Mouse (Mus musculus): ENCODE data around the gene Pacs1. TPM values are rescaled to one million over a fixed set of nuclear protein-coding genes. Genes with fewer than 3 reads are reported as not detected.

Pacs1 gene
- polyA plus RNA-seq, 1 experiment = 58.9 TPM

DNA sequence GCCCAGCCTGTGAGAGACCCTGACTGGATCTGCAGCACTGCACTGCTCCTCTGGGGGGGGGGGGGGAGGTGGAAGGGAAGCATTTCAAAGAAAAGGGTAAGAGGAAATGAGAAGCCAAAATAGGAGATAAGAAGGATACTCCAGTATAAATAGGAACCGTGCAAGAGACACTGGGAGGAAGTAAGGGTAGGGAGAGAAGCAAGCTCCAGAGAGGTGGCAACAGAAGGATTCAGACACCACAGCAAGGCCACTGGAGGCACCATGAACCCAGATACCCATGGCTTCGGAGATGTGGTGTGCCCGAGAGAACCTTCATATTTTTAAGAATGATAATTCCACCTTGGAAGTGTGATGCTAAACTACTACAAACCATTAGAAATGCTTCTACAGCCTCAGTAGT, 74.4 kb downstream of the Pacs1 start:
- Histone ChIP-seq H3K27ac (ENCODE audit: control insufficient read depth, insufficient read depth, low read length) (no peak overlapping the region), H3K36me3 (ENCODE audit: control insufficient read depth, insufficient read depth, low read length) (no peaks in the 10 kb centered on the region), H3K4me1 (replicated peaks; ENCODE audit: control insufficient read depth, insufficient read depth, low read length) (no peaks in the 10 kb centered on the region), H3K4me3 (ENCODE audit: control insufficient read depth, insufficient read depth, low read length) (no peak overlapping the region), H3K27me3 (ENCODE audit: control insufficient read depth, insufficient read depth, low read length) (no peaks in the 10 kb centered on the region)
- TF ChIP-seq CTCF (IDR thresholded peaks at IDR 0.05; ENCODE audit: borderline replicate concordance, control insufficient read depth, extremely low read depth, insufficient read depth, low read length, poor library complexity) (no peak), POLR2A (IDR thresholded peaks at IDR 0.05; ENCODE audit: control insufficient read depth, extremely low read depth, insufficient read depth, low read length, poor library complexity) (no peak)
- no peak for DNase-seq
- WGBS = 64% methylated on average over 3 of the region's 3 CpGs

DNA sequence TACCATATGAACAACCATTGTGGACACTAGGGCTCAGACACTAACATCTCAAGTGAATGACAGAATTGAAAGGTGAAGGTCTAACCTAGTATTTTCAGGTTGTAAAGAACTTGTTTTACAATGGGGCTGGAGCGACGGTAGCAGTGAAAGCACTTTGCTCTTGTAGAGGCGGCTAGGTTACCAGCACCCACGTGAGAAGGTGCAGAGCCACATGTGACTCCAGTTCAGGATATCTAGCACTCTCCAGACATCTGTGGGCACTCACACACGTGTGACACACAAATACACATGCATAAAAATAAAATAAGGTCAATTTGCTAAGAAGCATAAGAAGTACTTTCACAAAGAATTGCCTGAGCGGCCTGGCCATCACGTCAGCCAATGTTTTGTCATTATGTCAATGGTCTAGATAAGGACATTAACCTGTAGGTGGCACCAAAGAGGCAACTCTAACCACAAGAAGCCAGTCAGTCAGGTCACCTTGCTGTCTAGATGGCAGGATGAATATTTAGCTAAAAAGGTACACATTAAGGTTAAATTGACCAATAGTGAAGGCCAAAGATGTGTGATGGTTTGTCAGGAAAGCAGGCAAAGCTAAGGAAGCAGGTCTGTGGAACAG, 77.4 kb downstream of the Pacs1 start:
- H3K27ac ChIP-seq (ENCODE audit: control insufficient read depth, insufficient read depth, low read length) = no peak overlapping the region
- no peaks in the 10 kb centered on the region for H3K27me3 ChIP-seq (ENCODE audit: control insufficient read depth, insufficient read depth, low read length)
- DNase-seq = peak; percentile 49
- H3K4me1 ChIP-seq (replicated peaks; ENCODE audit: control insufficient read depth, insufficient read depth, low read length) = no peaks in the 10 kb centered on the region
- no peak overlapping the region for H3K4me3 ChIP-seq (ENCODE audit: control insufficient read depth, insufficient read depth, low read length)
- H3K36me3 ChIP-seq (ENCODE audit: control insufficient read depth, insufficient read depth, low read length) = no peaks in the 10 kb centered on the region
- no peak for TF ChIP-seq CTCF (IDR thresholded peaks at IDR 0.05; ENCODE audit: borderline replicate concordance, control insufficient read depth, extremely low read depth, insufficient read depth, low read length, poor library complexity)
- no peak for TF ChIP-seq POLR2A (IDR thresholded peaks at IDR 0.05; ENCODE audit: control insufficient read depth, extremely low read depth, insufficient read depth, low read length, poor library complexity)
- WGBS = 68% methylated on average over 7 of the region's 7 CpGs

DNA sequence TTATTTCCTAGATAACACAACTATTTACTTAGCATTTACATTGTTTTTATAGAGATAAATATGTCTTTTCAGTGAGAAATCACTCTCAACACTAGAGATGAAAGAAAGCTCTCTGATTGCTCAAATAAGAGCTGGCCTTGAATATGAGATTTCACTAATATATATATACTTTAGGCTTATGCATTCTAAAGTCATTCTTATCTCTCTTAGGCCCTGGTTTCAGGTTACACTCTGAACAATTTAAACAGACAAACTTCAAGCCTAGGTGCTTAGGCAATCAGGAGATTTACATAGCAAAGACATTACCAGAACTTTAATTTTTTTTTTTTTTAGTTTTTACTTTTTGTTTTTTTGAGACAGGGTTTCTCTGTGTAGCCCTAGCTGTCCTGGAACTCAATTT, 80.5 kb downstream of the Pacs1 start:
- H3K4me1 ChIP-seq (replicated peaks; ENCODE audit: control insufficient read depth, insufficient read depth, low read length) = no peaks in the 10 kb centered on the region
- no peaks in the 10 kb centered on the region for H3K36me3 ChIP-seq (ENCODE audit: control insufficient read depth, insufficient read depth, low read length)
- no peak for DNase-seq
- H3K4me3 ChIP-seq (ENCODE audit: control insufficient read depth, insufficient read depth, low read length) = no peak overlapping the region
- H3K27ac ChIP-seq (ENCODE audit: control insufficient read depth, insufficient read depth, low read length) = no peak overlapping the region
- no peaks in the 10 kb centered on the region for H3K27me3 ChIP-seq (ENCODE audit: control insufficient read depth, insufficient read depth, low read length)
- TF ChIP-seq CTCF (IDR thresholded peaks at IDR 0.05; ENCODE audit: borderline replicate concordance, control insufficient read depth, extremely low read depth, insufficient read depth, low read length, poor library complexity) (no peak), POLR2A (IDR thresholded peaks at IDR 0.05; ENCODE audit: control insufficient read depth, extremely low read depth, insufficient read depth, low read length, poor library complexity) (no peak)

DNA sequence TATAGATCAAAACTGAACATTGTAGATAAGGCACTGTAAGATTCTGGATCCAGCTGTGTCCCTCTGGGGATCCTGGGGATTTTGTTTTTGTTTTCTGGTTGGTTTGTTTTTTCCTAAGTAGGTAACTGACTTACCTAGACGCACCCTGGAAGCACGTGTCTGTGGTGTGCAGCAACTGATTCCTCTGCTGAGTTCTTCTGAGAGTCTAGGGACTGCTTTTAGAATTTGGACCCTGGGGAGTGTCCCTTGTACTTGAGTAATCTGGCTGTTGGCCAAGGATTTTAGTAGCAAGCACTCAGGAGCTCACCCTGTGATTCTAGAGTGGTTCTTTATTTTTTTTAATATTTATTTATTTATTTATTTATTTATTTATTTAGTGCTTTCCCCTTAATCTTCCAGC, 85.5 kb downstream of the Pacs1 start:
- Histone ChIP-seq H3K27me3 (ENCODE audit: control insufficient read depth, insufficient read depth, low read length) (no peaks in the 10 kb centered on the region), H3K4me1 (replicated peaks; ENCODE audit: control insufficient read depth, insufficient read depth, low read length) (no peaks in the 10 kb centered on the region), H3K36me3 (ENCODE audit: control insufficient read depth, insufficient read depth, low read length) (no peaks in the 10 kb centered on the region), H3K4me3 (ENCODE audit: control insufficient read depth, insufficient read depth, low read length) (no peak overlapping the region), H3K27ac (ENCODE audit: control insufficient read depth, insufficient read depth, low read length) (no peak overlapping the region)
- 98% methylated on average over 2 of the region's 2 CpGs for WGBS
- TF ChIP-seq CTCF (IDR thresholded peaks at IDR 0.05; ENCODE audit: borderline replicate concordance, control insufficient read depth, extremely low read depth, insufficient read depth, low read length, poor library complexity) (no peak), POLR2A (IDR thresholded peaks at IDR 0.05; ENCODE audit: control insufficient read depth, extremely low read depth, insufficient read depth, low read length, poor library complexity) (no peak)
- no peak for DNase-seq

DNA sequence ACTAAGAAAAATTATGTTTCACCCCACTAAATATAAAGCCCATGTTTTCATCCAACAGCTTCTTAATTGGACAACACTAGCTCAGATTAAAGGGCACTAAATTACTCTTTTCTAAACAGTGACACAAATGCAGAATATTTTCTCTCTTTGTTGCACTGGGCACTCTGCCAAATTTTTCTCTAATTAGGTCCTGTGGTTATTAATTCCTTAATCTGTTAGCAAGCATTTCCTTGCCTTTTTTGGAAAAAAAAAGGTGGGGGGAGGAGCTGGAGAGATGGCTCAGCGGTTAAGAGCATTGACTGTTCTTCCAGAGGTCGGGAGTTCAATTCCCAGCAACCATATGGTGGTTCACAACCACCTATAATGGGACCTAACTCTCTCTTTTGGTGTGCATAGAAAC, 91.0 kb downstream of the Pacs1 start:
- H3K4me3 ChIP-seq (ENCODE audit: control insufficient read depth, insufficient read depth, low read length) = no peak overlapping the region
- no peak for TF ChIP-seq CTCF (IDR thresholded peaks at IDR 0.05; ENCODE audit: borderline replicate concordance, control insufficient read depth, extremely low read depth, insufficient read depth, low read length, poor library complexity)
- no peak for DNase-seq
- WGBS = 92% methylated on average over 2 of the region's 2 CpGs
- no peak overlapping the region for H3K27ac ChIP-seq (ENCODE audit: control insufficient read depth, insufficient read depth, low read length)
- H3K27me3 ChIP-seq (ENCODE audit: control insufficient read depth, insufficient read depth, low read length) = no peaks in the 10 kb centered on the region
- H3K4me1 ChIP-seq (replicated peaks; ENCODE audit: control insufficient read depth, insufficient read depth, low read length) = no peaks in the 10 kb centered on the region
- H3K36me3 ChIP-seq (ENCODE audit: control insufficient read depth, insufficient read depth, low read length) = no peaks in the 10 kb centered on the region

DNA sequence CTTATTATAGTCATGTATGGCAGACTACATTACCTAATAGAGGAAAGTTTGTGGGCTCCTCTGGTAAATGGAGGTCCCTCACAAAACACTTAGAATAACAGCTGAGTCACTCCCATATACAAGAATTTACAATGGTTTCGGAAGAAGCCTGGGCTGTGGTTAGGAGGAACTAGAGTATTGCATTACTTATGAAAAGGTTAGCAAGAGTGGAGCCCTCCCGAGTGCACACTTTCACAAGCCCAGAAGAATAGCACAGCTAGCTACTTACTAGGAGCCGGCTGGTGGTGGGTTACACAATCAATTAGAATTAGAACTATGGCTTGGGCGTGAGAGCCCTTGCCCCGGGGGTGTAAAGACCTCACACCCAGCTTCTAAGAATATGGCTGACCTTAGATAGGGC, 94.3 kb downstream of the Pacs1 start:
- no peak overlapping the region for H3K4me3 ChIP-seq (ENCODE audit: control insufficient read depth, insufficient read depth, low read length)
- no peaks in the 10 kb centered on the region for H3K36me3 ChIP-seq (ENCODE audit: control insufficient read depth, insufficient read depth, low read length)
- no peaks in the 10 kb centered on the region for H3K27me3 ChIP-seq (ENCODE audit: control insufficient read depth, insufficient read depth, low read length)
- peak overlapping the region; percentile 38; the same call in 1 of the 2 replicates for H3K27ac ChIP-seq (ENCODE audit: control insufficient read depth, insufficient read depth, low read length)
- TF ChIP-seq POLR2A (IDR thresholded peaks at IDR 0.05; ENCODE audit: control insufficient read depth, extremely low read depth, insufficient read depth, low read length, poor library complexity) (no peak), CTCF (IDR thresholded peaks at IDR 0.05; ENCODE audit: borderline replicate concordance, control insufficient read depth, extremely low read depth, insufficient read depth, low read length, poor library complexity) (no peak)
- H3K4me1 ChIP-seq (replicated peaks; ENCODE audit: control insufficient read depth, insufficient read depth, low read length) = no peaks in the 10 kb centered on the region
- WGBS = 22% methylated on average over 5 of the region's 5 CpGs
- no peak for DNase-seq

DNA sequence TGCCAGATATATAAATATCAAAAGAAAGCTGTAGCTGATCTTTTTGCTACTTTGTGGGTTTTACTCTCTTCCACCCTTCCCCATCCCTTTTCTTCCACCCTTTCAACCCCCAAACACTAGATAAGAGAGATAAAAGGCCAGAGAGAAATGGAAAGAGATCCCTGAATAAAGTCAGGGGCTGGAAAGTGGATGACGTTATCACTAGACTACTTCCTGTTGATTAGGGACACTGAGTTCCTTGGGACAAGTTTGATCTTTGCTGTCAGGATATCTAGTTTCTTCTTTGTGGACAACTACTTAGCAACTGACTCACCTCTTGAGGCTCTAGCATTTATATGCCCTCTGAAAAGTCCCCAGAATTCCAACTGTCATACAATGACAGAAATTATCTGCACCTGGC, 102.5 kb downstream of the Pacs1 start:
- Histone ChIP-seq H3K36me3 (ENCODE audit: control insufficient read depth, insufficient read depth, low read length) (no peaks in the 10 kb centered on the region), H3K4me1 (replicated peaks; ENCODE audit: control insufficient read depth, insufficient read depth, low read length) (no peaks in the 10 kb centered on the region), H3K4me3 (ENCODE audit: control insufficient read depth, insufficient read depth, low read length) (no peak overlapping the region), H3K27me3 (ENCODE audit: control insufficient read depth, insufficient read depth, low read length) (no peaks in the 10 kb centered on the region), H3K27ac (ENCODE audit: control insufficient read depth, insufficient read depth, low read length) (no peak overlapping the region)
- WGBS = 74% methylated on average over 1 of the region's 1 CpGs
- DNase-seq = no peak
- TF ChIP-seq CTCF (IDR thresholded peaks at IDR 0.05; ENCODE audit: borderline replicate concordance, control insufficient read depth, extremely low read depth, insufficient read depth, low read length, poor library complexity) = no peak
- no peak for TF ChIP-seq POLR2A (IDR thresholded peaks at IDR 0.05; ENCODE audit: control insufficient read depth, extremely low read depth, insufficient read depth, low read length, poor library complexity)

Measured in thymus, adult 2 months (tissue).